Mouse (Mus musculus) brain, embryonic 18.5 days (tissue): ENCODE data around the gene Socs7.

Experiments used
- DNase-seq: peaks from one replicate; pipeline ENCODE4 v3.0.0-alpha.2; 2012; ENCODE audit warnings: low read depth, low spot score

Socs7 gene

GRCm38 (mm10) chr11:97416637-97417035, 54.3 kb downstream of the Socs7 start:
- no peak for DNase-seq

- DNase-seq = no peak
These were observed 56.6 kb downstream of the Socs7 start for GRCm38 (mm10) chr11:97418834-97419539.

GRCm38 (mm10) chr11:97419540-97419900, 57.2 kb downstream of the Socs7 start:
- no peak for DNase-seq

GRCm38 (mm10) chr11:97422507-97422906, 60.2 kb downstream of the Socs7 start:
- no peak for DNase-seq

GRCm38 (mm10) chr11:97424092-97424692, 61.8 kb downstream of the Socs7 start:
- DNase-seq = no peak

- no peak for DNase-seq
These were observed 62.5 kb downstream of the Socs7 start for GRCm38 (mm10) chr11:97424802-97425201.

- no peak for DNase-seq
These were observed 65.7 kb downstream of the Socs7 start for GRCm38 (mm10) chr11:97427794-97428725.

GRCm38 (mm10) chr11:97428726-97429077, 66.4 kb downstream of the Socs7 start:
- DNase-seq = no peak

GRCm38 (mm10) chr11:97429615-97430014, 67.3 kb downstream of the Socs7 start:
- DNase-seq = no peak

GRCm38 (mm10) chr11:97432015-97432414, 69.7 kb downstream of the Socs7 start:
- DNase-seq = no peak

- DNase-seq = no peak
These were observed 70.7 kb downstream of the Socs7 start for GRCm38 (mm10) chr11:97432983-97433539.

GRCm38 (mm10) chr11:97434121-97434520, 71.8 kb downstream of the Socs7 start:
- DNase-seq = no peak

GRCm38 (mm10) chr11:97434704-97435454, 72.5 kb downstream of the Socs7 start:
- no peak for DNase-seq

GRCm38 (mm10) chr11:97435808-97436491, 73.6 kb downstream of the Socs7 start:
- DNase-seq = no peak

- DNase-seq = no peak
These were observed 75.4 kb downstream of the Socs7 start for GRCm38 (mm10) chr11:97437745-97438144.

- no peak for DNase-seq
These were observed 76.5 kb downstream of the Socs7 start for GRCm38 (mm10) chr11:97438868-97439267.

- DNase-seq = no peak
These were observed 77.6 kb downstream of the Socs7 start for GRCm38 (mm10) chr11:97439935-97440334.

GRCm38 (mm10) chr11:97440441-97440881, 78.1 kb downstream of the Socs7 start:
- no peak for DNase-seq

GRCm38 (mm10) chr11:97441036-97441657, 78.8 kb downstream of the Socs7 start:
- no peak for DNase-seq

GRCm38 (mm10) chr11:97441658-97442125, 79.3 kb downstream of the Socs7 start:
- DNase-seq = no peak
